Mouse (Mus musculus): ENCODE data around the gene Fam177a. TPM values are rescaled to one million over a fixed set of nuclear protein-coding genes. Genes with fewer than 3 reads are reported as not detected.
"Not testable (repeated sequence)": the region's sequence is repeated elsewhere in the genome, so short reads cannot be mapped to it uniquely, and the experiment has no call there.

Fam177a gene
- total RNA-seq (2014; rRNA removed) (51.3 and 61.2 TPM in 2 replicates), polyA plus RNA-seq (2015; fragmentation: Nextera tagmentation; extraction: Ambion mirVana) (57.7 and 86.3 TPM in 2 replicates)

- H3K4me3 ChIP-seq (ENCODE audit: low read depth, low read length); DNase-seq; H3K36me3 ChIP-seq (ENCODE audit: insufficient read depth); H3K27me3 ChIP-seq (ENCODE audit: insufficient read depth, low read length); H3K4me1 ChIP-seq (ENCODE audit: insufficient read depth); H3K9ac ChIP-seq; H3K4me2 ChIP-seq (ENCODE audit: low read depth); H3K9me3 ChIP-seq (ENCODE audit: low read length); H3K27ac ChIP-seq (ENCODE audit: low read depth, low read length): not testable (repeated sequence)
- no CpG with 5 or more reads among the region's 40 CpGs for WGBS
- ATAC-seq = peak; percentile 99
Observed at GRCm38 (mm10) chr12:55124242-55124641, at the start of gene Fam177a. Gene Fam177a (plus strand): TSS chr12:55124469.

DNA sequence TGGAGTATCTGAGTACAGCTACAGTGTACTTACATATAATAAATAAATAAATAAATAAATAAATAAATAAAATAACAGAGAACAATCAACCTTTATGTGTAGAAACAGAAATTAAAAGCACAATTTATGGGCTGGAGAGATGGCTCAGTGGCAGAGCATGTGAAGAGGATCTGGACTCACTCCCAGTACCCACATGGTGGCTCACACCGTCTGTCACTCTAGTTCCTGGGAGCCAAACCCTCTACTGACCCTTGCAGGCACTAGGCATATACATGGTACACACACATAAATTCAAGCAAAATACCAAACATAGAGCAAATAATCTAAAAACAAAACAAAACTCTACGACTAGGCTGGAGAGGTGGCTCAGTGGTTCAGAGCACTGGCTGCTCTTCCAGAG lies 49.0 kb upstream of the Fam177a start:
- Histone ChIP-seq H3K27ac (ENCODE audit: low read depth, low read length) (no peak overlapping the region), H3K4me1 (ENCODE audit: insufficient read depth) (no peaks in the 10 kb centered on the region), H3K9me3 (ENCODE audit: low read length) (no peaks in the 10 kb centered on the region), H3K27me3 (ENCODE audit: insufficient read depth, low read length) (no peaks in the 10 kb centered on the region), H3K4me2 (ENCODE audit: low read depth) (no peak overlapping the region), H3K36me3 (ENCODE audit: insufficient read depth) (no peaks in the 10 kb centered on the region), H3K9ac (no peak overlapping the region), H3K4me3 (ENCODE audit: low read depth, low read length) (no peak overlapping the region)
- no peak for TF ChIP-seq CTCF (IDR thresholded peaks at IDR 0.05; ENCODE audit: low read depth)
- no peak for ATAC-seq
- WGBS = 86% methylated on average over 2 of the region's 2 CpGs
- DNase-seq = no peak

GRCm38 (mm10) chr12:55078706-55079105 lies 45.6 kb upstream of the Fam177a start:
- not testable (repeated sequence) for H3K4me1 ChIP-seq (ENCODE audit: insufficient read depth); H3K36me3 ChIP-seq (ENCODE audit: insufficient read depth); ATAC-seq; H3K9ac ChIP-seq; H3K4me3 ChIP-seq (ENCODE audit: low read depth, low read length); H3K9me3 ChIP-seq (ENCODE audit: low read length); H3K27me3 ChIP-seq (ENCODE audit: insufficient read depth, low read length); H3K27ac ChIP-seq (ENCODE audit: low read depth, low read length); H3K4me2 ChIP-seq (ENCODE audit: low read depth)
- WGBS = 35% methylated on average over 2 of the region's 2 CpGs
- peak; percentile 48 for TF ChIP-seq CTCF (IDR thresholded peaks at IDR 0.05; ENCODE audit: low read depth)
- peak; percentile 11 for DNase-seq

DNA sequence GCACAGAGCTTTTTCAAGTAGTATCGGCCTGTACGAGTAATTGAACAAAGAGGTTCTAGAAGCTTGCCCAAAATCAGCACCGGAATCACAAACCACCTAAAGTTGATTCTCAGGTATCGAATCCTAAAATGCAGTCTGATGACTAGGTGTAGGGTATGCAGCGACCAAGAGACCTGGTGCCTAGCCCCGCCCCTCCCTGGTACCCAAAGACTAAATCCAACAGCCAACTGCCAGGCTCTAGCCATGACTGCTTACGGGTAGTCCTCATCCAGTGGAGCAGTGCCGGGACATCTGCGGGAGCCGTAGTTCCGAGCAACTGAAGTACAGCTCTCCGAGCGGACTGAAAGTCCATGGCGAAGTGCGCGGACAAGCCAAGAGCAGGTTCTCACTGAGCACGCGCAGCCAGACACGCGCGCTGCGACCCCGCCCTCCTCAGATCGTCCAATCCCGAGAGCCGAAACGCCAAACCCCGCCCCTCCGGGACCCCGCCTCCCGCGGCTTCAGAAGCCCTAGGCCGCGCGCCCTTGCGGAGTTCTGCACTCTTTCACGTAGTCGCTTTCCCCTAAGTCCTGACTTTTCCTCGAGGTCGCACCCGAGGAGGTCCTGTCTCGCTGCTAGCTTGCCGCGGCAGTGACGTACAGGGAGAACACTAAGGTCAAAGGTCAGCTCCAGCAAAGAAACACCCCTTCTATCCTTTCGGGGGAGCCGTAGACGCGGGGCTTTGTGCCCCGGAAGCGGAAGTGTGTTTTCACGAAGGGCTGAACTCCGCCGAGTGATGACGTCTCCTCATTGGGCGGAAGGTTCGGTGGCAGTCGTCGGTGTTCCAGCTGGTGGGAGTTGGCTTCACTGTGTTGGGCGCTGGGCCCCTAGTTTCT lies 44.3 kb upstream of the Fam177a start, which contains the start of the genes 2700097O09Rik and Srp54a:
Gene 2700097O09Rik, minus strand, starts transcription at position 385 of the 875 bp plus-strand sequence.
Gene Srp54a, plus strand, starts transcription at position 537 of the 875 bp plus-strand sequence.
- peak within 1 kb of the TSS; percentile 64 for H3K9ac ChIP-seq
- under 1% methylated on average over 60 of the region's 60 CpGs for WGBS
- peak; percentile 98 for DNase-seq
- H3K36me3 ChIP-seq (ENCODE audit: insufficient read depth); H3K27me3 ChIP-seq (ENCODE audit: insufficient read depth, low read length); H3K9me3 ChIP-seq (ENCODE audit: low read length); H3K4me1 ChIP-seq (ENCODE audit: insufficient read depth): not testable (repeated sequence)
- peak within 1 kb of the TSS; percentile 53 for H3K4me3 ChIP-seq (ENCODE audit: low read depth, low read length)
- peak within 1 kb of the TSS; percentile 58 for H3K4me2 ChIP-seq (ENCODE audit: low read depth)
- H3K27ac ChIP-seq (ENCODE audit: low read depth, low read length) = peak within 1 kb of the TSS; percentile 79
- ATAC-seq = peak; percentile 98

- not testable (repeated sequence) for H3K27me3 ChIP-seq (ENCODE audit: insufficient read depth, low read length); H3K9me3 ChIP-seq (ENCODE audit: low read length); DNase-seq; H3K4me1 ChIP-seq (ENCODE audit: insufficient read depth); H3K36me3 ChIP-seq (ENCODE audit: insufficient read depth)
- WGBS = under 1% methylated on average over 25 of the region's 25 CpGs
- ATAC-seq = peak; percentile 52
- Histone ChIP-seq H3K4me3 (ENCODE audit: low read depth, low read length) (peak overlapping the region; percentile 53), H3K4me2 (ENCODE audit: low read depth) (peak overlapping the region; percentile 49), H3K9ac (peak overlapping the region; percentile 64), H3K27ac (ENCODE audit: low read depth, low read length) (0 out of 2 replicates have a peak overlapping the region, but pooled peaks have one; percentile 35)
Observed at GRCm38 (mm10) chr12:55080601-55080942, 43.7 kb upstream of the Fam177a start.

- not testable (repeated sequence) for H3K36me3 ChIP-seq (ENCODE audit: insufficient read depth); H3K4me3 ChIP-seq (ENCODE audit: low read depth, low read length); H3K4me1 ChIP-seq (ENCODE audit: insufficient read depth); ATAC-seq; H3K4me2 ChIP-seq (ENCODE audit: low read depth); H3K9me3 ChIP-seq (ENCODE audit: low read length); H3K27me3 ChIP-seq (ENCODE audit: insufficient read depth, low read length); H3K27ac ChIP-seq (ENCODE audit: low read depth, low read length); H3K9ac ChIP-seq; DNase-seq
- WGBS = 100% methylated on average over 1 of the region's 7 CpGs
Observed at GRCm38 (mm10) chr12:55092127-55092526, 32.1 kb upstream of the Fam177a start.

DNA sequence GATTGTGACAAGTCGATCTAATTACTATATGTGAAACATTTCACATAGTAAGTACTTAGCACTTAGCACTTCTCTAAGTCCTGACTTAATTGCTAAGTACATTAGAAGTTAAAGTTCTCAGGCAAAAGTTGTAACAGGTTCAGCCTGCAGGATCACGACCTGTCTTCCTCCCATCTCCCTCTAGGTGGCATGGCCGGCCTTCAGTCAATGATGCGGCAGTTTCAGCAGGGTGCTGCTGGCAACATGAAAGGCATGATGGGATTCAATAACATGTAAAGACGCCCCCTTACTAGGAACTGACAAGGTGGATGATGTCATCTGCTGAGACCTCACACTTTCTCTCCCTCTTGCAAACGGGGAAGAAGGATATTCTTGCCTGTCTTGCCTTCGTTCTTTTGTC lies 11.7 kb upstream of the Fam177a start:
- H3K4me2 ChIP-seq (ENCODE audit: low read depth); H3K27me3 ChIP-seq (ENCODE audit: insufficient read depth, low read length); H3K36me3 ChIP-seq (ENCODE audit: insufficient read depth); ATAC-seq; H3K4me1 ChIP-seq (ENCODE audit: insufficient read depth); H3K9ac ChIP-seq; DNase-seq; H3K9me3 ChIP-seq (ENCODE audit: low read length); H3K4me3 ChIP-seq (ENCODE audit: low read depth, low read length); H3K27ac ChIP-seq (ENCODE audit: low read depth, low read length): not testable (repeated sequence)
- WGBS = no CpG with 5 or more reads among the region's 7 CpGs

DNA sequence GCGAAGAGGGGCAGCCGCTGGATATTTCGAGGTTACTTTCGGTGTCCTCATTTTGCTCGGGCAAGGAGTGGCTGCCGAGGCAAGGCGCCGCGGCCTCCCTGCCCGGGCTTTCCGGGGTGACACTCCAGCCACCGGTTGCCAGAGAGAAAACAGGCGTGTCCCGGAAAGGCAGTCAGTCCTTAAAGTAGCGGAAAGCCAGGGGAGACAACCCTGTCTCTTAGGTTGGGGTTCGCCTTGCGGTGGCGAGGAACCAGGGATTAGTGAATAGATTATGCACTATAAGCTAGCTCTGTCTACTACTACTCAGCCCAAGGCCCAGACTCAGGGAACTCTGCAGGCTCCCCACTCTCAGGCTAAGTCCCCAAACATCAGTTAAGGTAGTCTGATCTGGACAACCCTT lies 462 bp downstream of the Fam177a start:
- not testable (repeated sequence) for H3K9ac ChIP-seq; H3K9me3 ChIP-seq (ENCODE audit: low read length); H3K4me3 ChIP-seq (ENCODE audit: low read depth, low read length); H3K4me1 ChIP-seq (ENCODE audit: insufficient read depth); H3K27ac ChIP-seq (ENCODE audit: low read depth, low read length); H3K36me3 ChIP-seq (ENCODE audit: insufficient read depth); H3K4me2 ChIP-seq (ENCODE audit: low read depth); H3K27me3 ChIP-seq (ENCODE audit: insufficient read depth, low read length); DNase-seq
- no CpG with 5 or more reads among the region's 18 CpGs for WGBS
- ATAC-seq = peak; percentile 52

GRCm38 (mm10) chr12:55135540-55135939 lies 11.3 kb downstream of the Fam177a start:
- H3K9ac ChIP-seq; H3K4me1 ChIP-seq (ENCODE audit: insufficient read depth); H3K36me3 ChIP-seq (ENCODE audit: insufficient read depth); H3K9me3 ChIP-seq (ENCODE audit: low read length); H3K4me3 ChIP-seq (ENCODE audit: low read depth, low read length); H3K4me2 ChIP-seq (ENCODE audit: low read depth); DNase-seq; ATAC-seq; H3K27ac ChIP-seq (ENCODE audit: low read depth, low read length); H3K27me3 ChIP-seq (ENCODE audit: insufficient read depth, low read length): not testable (repeated sequence)
- whole genome bisulfite sequencing = no CpG with 5 or more reads among the region's 6 CpGs

- not testable (repeated sequence) for DNase-seq; ATAC-seq; H3K4me1 ChIP-seq (ENCODE audit: insufficient read depth); H3K36me3 ChIP-seq (ENCODE audit: insufficient read depth); H3K9ac ChIP-seq; H3K4me3 ChIP-seq (ENCODE audit: low read depth, low read length); H3K27me3 ChIP-seq (ENCODE audit: insufficient read depth, low read length); H3K27ac ChIP-seq (ENCODE audit: low read depth, low read length); H3K4me2 ChIP-seq (ENCODE audit: low read depth); H3K9me3 ChIP-seq (ENCODE audit: low read length)
- no CpG with 5 or more reads among the region's 6 CpGs for WGBS
Observed at GRCm38 (mm10) chr12:55137859-55138258, 13.6 kb downstream of the Fam177a start.
